Mouse (Mus musculus) midbrain, embryonic 10.5 days (tissue): ENCODE measurements around the gene Pts. TPM values are rescaled to one million over a fixed set of nuclear protein-coding genes. Genes with fewer than 3 reads are reported as not detected.

Source experiments
- DNase-seq: peaks from one replicate; pipeline ENCODE4 v3.0.0-alpha.2; 2017; ENCODE audit warnings: low spot score
- H3K27ac ChIP-seq: fragments of 300-500 bp; sonication (generic); replicated peaks from 2 replicates; pipeline ENCODE4 v1.5.1; 2016; ENCODE audit warnings: mild to moderate bottlenecking
- H3K27me3 ChIP-seq: fragments of 300-500 bp; sonication (generic); 2 replicates; pipeline ENCODE4 v1.6.1; 2016; ENCODE audit warnings: low read depth, mild to moderate bottlenecking; ENCODE audit not compliant: poor library complexity, severe bottlenecking
- H3K36me3 ChIP-seq: fragments of 300-500 bp; sonication (generic); 2 replicates; pipeline ENCODE4 v1.6.1; 2016; ENCODE audit warnings: mild to moderate bottlenecking, moderate library complexity
- H3K4me1 ChIP-seq: fragments of 300-500 bp; sonication (generic); 2 replicates; pipeline ENCODE4 v1.6.1; 2016
- H3K4me3 ChIP-seq: fragments of 300-500 bp; sonication (generic); 2 replicates; pipeline ENCODE4 v1.5.1; 2016; ENCODE audit warnings: mild to moderate bottlenecking, moderate library complexity
- H3K9me3 ChIP-seq: fragments of 300-500 bp; sonication (generic); replicated peaks from 2 replicates; pipeline ENCODE4 v1.6.1; 2016; ENCODE audit warnings: mild to moderate bottlenecking
- WGBS: fragments of 180-500 bp; shearing (Covaris S2); methylation state at CpG from one replicate; pipeline ENCODE4 v1.1.7; 2016; 5-methylcytosine and 5-hydroxymethylcytosine counted together
- polyA plus RNA-seq: library from polyadenylated mRNA; unstranded; fragments of >200 nt; fragmentation: Nextera tagmentation; extraction: Ambion mirVana; gene quantifications from 2 replicates; pipeline ENCODE4 v1.2.1, GENCODE M21; 2016

The Pts gene
- polyA plus RNA-seq, 1 experiment from 2014 or later, result 86.9 TPM

GRCm38 (mm10) chr9:50522574-50522973, 6.0 kb downstream of the Pts start:
- Histone ChIP-seq H3K27ac (no peak overlapping the region), H3K27me3 (no peaks in the 10 kb centered on the region), H3K36me3 (peaks cover 7% of the 10 kb centered on the region; the same call in 1 of the 2 replicates), H3K4me1 (peaks cover 6% of the 10 kb centered on the region), H3K9me3 (no peaks in the 10 kb centered on the region), H3K4me3 (no peak overlapping the region)
- 84% methylated on average over 5 of the region's 5 CpGs for WGBS
- no peak for DNase-seq

GRCm38 (mm10) chr9:50521562-50521961, 7.0 kb downstream of the Pts start:
- no peak for DNase-seq
- Histone ChIP-seq H3K36me3 (peaks cover 7% of the 10 kb centered on the region; the same call in 1 of the 2 replicates), H3K9me3 (no peaks in the 10 kb centered on the region), H3K27me3 (no peaks in the 10 kb centered on the region), H3K4me3 (no peak overlapping the region), H3K4me1 (no peaks in the 10 kb centered on the region), H3K27ac (no peak overlapping the region)
- 64% methylated on average over 2 of the region's 2 CpGs for WGBS

- Histone ChIP-seq H3K9me3 (no peaks in the 10 kb centered on the region), H3K27me3 (no peaks in the 10 kb centered on the region), H3K36me3 (peaks cover 7% of the 10 kb centered on the region; the same call in 1 of the 2 replicates), H3K4me3 (no peak overlapping the region), H3K27ac (no peak overlapping the region), H3K4me1 (no peaks in the 10 kb centered on the region)
- 90% methylated on average over 6 of the region's 6 CpGs for WGBS
- no peak for DNase-seq
Observed at GRCm38 (mm10) chr9:50520748-50521147, 7.8 kb downstream of the Pts start.

GRCm38 (mm10) chr9:50518781-50519180, 9.7 kb downstream of the Pts start:
- peak; percentile 37 for DNase-seq
- Histone ChIP-seq H3K27ac (no peak overlapping the region), H3K36me3 (peaks cover 4% of the 10 kb centered on the region; the same call in 1 of the 2 replicates), H3K27me3 (no peaks in the 10 kb centered on the region), H3K4me1 (no peaks in the 10 kb centered on the region), H3K4me3 (no peak overlapping the region), H3K9me3 (no peaks in the 10 kb centered on the region)
- 6% methylated on average over 2 of the region's 2 CpGs for WGBS

GRCm38 (mm10) chr9:50515462-50515861, 13.1 kb downstream of the Pts start:
- no peak for DNase-seq
- Histone ChIP-seq H3K27ac (no peak overlapping the region), H3K4me3 (no peak overlapping the region), H3K9me3 (no peaks in the 10 kb centered on the region), H3K27me3 (no peaks in the 10 kb centered on the region), H3K36me3 (no peaks in the 10 kb centered on the region), H3K4me1 (no peaks in the 10 kb centered on the region)
- WGBS, result 94% methylated on average over 5 of the region's 5 CpGs

GRCm38 (mm10) chr9:50507570-50507969, 21.0 kb downstream of the Pts start:
- Histone ChIP-seq H3K9me3 (no peaks in the 10 kb centered on the region), H3K27ac (no peak overlapping the region), H3K36me3 (no peaks in the 10 kb centered on the region), H3K4me3 (no peak overlapping the region), H3K4me1 (peaks cover 5% of the 10 kb centered on the region; the same call in 1 of the 2 replicates), H3K27me3 (no peaks in the 10 kb centered on the region)
- DNase-seq, result no peak
- 81% methylated on average over 7 of the region's 7 CpGs for WGBS

GRCm38 (mm10) chr9:50505405-50505804, 23.1 kb downstream of the Pts start:
- Histone ChIP-seq H3K4me3 (no peak overlapping the region), H3K36me3 (no peaks in the 10 kb centered on the region), H3K9me3 (no peaks in the 10 kb centered on the region), H3K27ac (0 out of 2 replicates have a peak overlapping the region, but pooled peaks have one; percentile 28), H3K4me1 (peaks cover 12% of the 10 kb centered on the region), H3K27me3 (no peaks in the 10 kb centered on the region)
- DNase-seq, result no peak
- WGBS, result 78% methylated on average over 6 of the region's 6 CpGs

- Histone ChIP-seq H3K27me3 (no peaks in the 10 kb centered on the region), H3K36me3 (no peaks in the 10 kb centered on the region), H3K9me3 (no peaks in the 10 kb centered on the region), H3K4me1 (peaks cover 12% of the 10 kb centered on the region), H3K4me3 (no peak overlapping the region), H3K27ac (no peak overlapping the region)
- no peak for DNase-seq
- 84% methylated on average over 3 of the region's 3 CpGs for WGBS
Observed at GRCm38 (mm10) chr9:50502949-50503348, 25.6 kb downstream of the Pts start.

- peak; percentile 48 for DNase-seq
- H3K27me3 ChIP-seq, result peaks cover 7% of the 10 kb centered on the region; the same call in 1 of the 2 replicates
- 31% methylated on average over 14 of the region's 14 CpGs for WGBS
- no peaks in the 10 kb centered on the region for H3K36me3 ChIP-seq
- peak overlapping the region; percentile 74 for H3K27ac ChIP-seq
- H3K9me3 ChIP-seq, result no peaks in the 10 kb centered on the region
- H3K4me1 ChIP-seq, result peaks cover 23% of the 10 kb centered on the region
- peak overlapping the region; percentile 47 for H3K4me3 ChIP-seq
Observed at GRCm38 (mm10) chr9:50500974-50501501, 27.5 kb downstream of the Pts start.

GRCm38 (mm10) chr9:50500467-50500973, 28.0 kb downstream of the Pts start:
- Histone ChIP-seq H3K27ac (peak overlapping the region; percentile 74), H3K27me3 (peaks cover 7% of the 10 kb centered on the region; the same call in 1 of the 2 replicates), H3K4me3 (peak overlapping the region; percentile 47), H3K9me3 (no peaks in the 10 kb centered on the region), H3K36me3 (no peaks in the 10 kb centered on the region), H3K4me1 (peaks cover 24% of the 10 kb centered on the region)
- no peak for DNase-seq
- 79% methylated on average over 15 of the region's 15 CpGs for WGBS

GRCm38 (mm10) chr9:50499781-50500180, 28.7 kb downstream of the Pts start:
- Histone ChIP-seq H3K36me3 (no peaks in the 10 kb centered on the region), H3K27ac (no peak overlapping the region), H3K27me3 (peaks cover 7% of the 10 kb centered on the region; the same call in 1 of the 2 replicates), H3K4me1 (peaks cover 25% of the 10 kb centered on the region), H3K9me3 (no peaks in the 10 kb centered on the region), H3K4me3 (no peak overlapping the region)
- WGBS, result 90% methylated on average over 3 of the region's 3 CpGs
- no peak for DNase-seq

- H3K36me3 ChIP-seq, result no peaks in the 10 kb centered on the region
- peaks cover 25% of the 10 kb centered on the region for H3K4me1 ChIP-seq
- no peak for DNase-seq
- no peak overlapping the region for H3K27ac ChIP-seq
- H3K9me3 ChIP-seq, result no peaks in the 10 kb centered on the region
- H3K4me3 ChIP-seq, result no peak overlapping the region
- peaks cover 7% of the 10 kb centered on the region; the same call in 1 of the 2 replicates for H3K27me3 ChIP-seq
- WGBS, result 88% methylated on average over 16 of the region's 16 CpGs
Observed at GRCm38 (mm10) chr9:50498815-50499214, 29.7 kb downstream of the Pts start.

GRCm38 (mm10) chr9:50497536-50497935, 31.0 kb downstream of the Pts start:
- DNase-seq, result no peak
- WGBS, result 86% methylated on average over 2 of the region's 2 CpGs
- no peak overlapping the region for H3K4me3 ChIP-seq
- no peaks in the 10 kb centered on the region for H3K9me3 ChIP-seq
- peaks cover 7% of the 10 kb centered on the region; the same call in 1 of the 2 replicates for H3K27me3 ChIP-seq
- H3K36me3 ChIP-seq, result no peaks in the 10 kb centered on the region
- H3K4me1 ChIP-seq, result peaks cover 25% of the 10 kb centered on the region
- no peak overlapping the region for H3K27ac ChIP-seq
